1 mouse cellular context compared by ENCODE assay signal in the genomic region with DNA sequence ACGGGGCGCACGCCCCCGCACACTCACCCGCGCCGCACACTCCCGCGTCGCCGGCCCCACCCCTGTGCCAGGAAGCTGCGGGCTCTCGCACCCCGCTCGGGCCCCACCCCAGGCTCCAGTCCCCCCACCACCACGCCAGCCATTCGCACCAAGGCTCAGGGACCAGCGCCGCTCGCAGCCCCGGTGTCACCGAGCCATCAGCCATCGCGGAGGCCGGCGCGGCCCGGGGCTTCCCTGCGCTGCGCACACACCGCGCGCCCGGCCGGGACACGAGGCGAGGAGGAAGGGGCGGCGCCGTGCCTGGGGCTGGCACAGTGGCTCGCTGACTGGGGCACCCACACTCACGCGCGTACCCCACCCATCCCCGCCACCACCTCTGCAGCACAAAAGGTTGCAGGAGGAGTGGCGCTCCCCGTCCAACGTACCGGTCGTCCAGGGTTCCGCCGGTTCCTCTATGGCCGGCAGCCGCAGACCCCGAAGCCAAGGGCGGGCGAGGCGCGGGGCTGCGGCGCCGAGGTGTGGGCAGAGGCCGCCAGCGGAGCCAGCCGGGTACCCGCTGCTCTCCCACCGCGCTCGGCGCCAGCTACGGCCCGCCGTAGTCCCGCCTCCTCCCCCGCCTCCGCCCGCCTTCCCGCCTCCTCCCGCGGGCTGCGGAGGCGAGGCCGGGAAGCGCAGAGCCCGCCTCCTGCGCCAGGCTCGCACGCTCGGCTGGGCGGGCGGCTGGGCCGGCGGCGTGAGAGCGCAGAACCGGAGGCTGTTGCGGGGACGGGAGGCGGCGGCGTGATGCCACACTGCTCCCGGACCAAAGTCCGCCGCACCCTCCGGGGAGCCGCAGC.
TF ChIP-seq lines count a peak whose summit lies in the region.

D1Ertd622e (minus strand) TSS at position 669 of the 836 bp plus-strand sequence.

TF ChIP-seq in MEL, 35 proteins besides CTCF, POLR2A, EP300 and RAD21 (continued from another document):
- TF ChIP-seq MAFK (IDR thresholded peaks at IDR 0.05; ENCODE audit: borderline replicate concordance, low read depth, low read length): no peak
- TF ChIP-seq MXI1 (IDR thresholded peaks at IDR 0.05; ENCODE audit: low read depth, low read length): peak; percentile 64
- no peak for TF ChIP-seq USF2 (IDR thresholded peaks at IDR 0.05; ENCODE audit: borderline replicate concordance in 1 of 2, insufficient read depth in 1 of 2, low read depth in 1 of 2, low read length in 2 of 2)
- TF ChIP-seq USF1 (IDR thresholded peaks at IDR 0.05; ENCODE audit: low read depth, low read length): 0 out of 2 replicates have a peak, but pooled peaks have one; percentile 5
- TF ChIP-seq E2F4 (IDR thresholded peaks at IDR 0.05; ENCODE audit: borderline replicate concordance, low read depth, low read length): no peak
- no peak for TF ChIP-seq TAL1 (IDR thresholded peaks at IDR 0.05; ENCODE audit: low read length)
- TF ChIP-seq ZKSCAN1 (IDR thresholded peaks at IDR 0.05; ENCODE audit: low read depth, low read length): no peak
- no peak for TF ChIP-seq TBP (IDR thresholded peaks at IDR 0.05; ENCODE audit: low read depth, low read length)
- no peak for TF ChIP-seq KAT2A (conservative IDR thresholded peaks at IDR 0.05; ENCODE audit: low read depth, low read length)
- no peak for TF ChIP-seq ZNF384 (IDR thresholded peaks at IDR 0.05; ENCODE audit: low read depth, low read length)
- no peak for TF ChIP-seq POLR2AphosphoS5 (IDR thresholded peaks at IDR 0.05; ENCODE audit: borderline replicate concordance, low read depth, low read length)
- peak; percentile 52; the same call in 1 of the 2 replicates for TF ChIP-seq POLR2AphosphoS2 (IDR thresholded peaks at IDR 0.05; ENCODE audit: low read length)
- peak; percentile 45; the same call in 1 of the 2 replicates for TF ChIP-seq MAX (IDR thresholded peaks at IDR 0.05; ENCODE audit: low read length)
- no peak for TF ChIP-seq BHLHE40 (IDR thresholded peaks at IDR 0.05; ENCODE audit: borderline replicate concordance, low read depth, low read length)
- TF ChIP-seq SIN3A (IDR thresholded peaks at IDR 0.05; ENCODE audit: low read length): peak; percentile 68
- no peak for TF ChIP-seq MYC (IDR thresholded peaks at IDR 0.05; ENCODE audit: low read depth, low read length)
- TF ChIP-seq HCFC1 (IDR thresholded peaks at IDR 0.05; ENCODE audit: low read depth, low read length): no peak
- TF ChIP-seq GATA1 (IDR thresholded peaks at IDR 0.05; ENCODE audit: low read depth, low read length): no peak
